Mouse (Mus musculus) heart, embryonic 15.5 days (tissue): ENCODE measurements around the gene Eepd1. TPM values are rescaled to one million over a fixed set of nuclear protein-coding genes. Genes with fewer than 3 reads are reported as not detected.

Source experiments
- ATAC-seq: fragments of 200-750 bp; cut with Nextera tagmentation; replicated peaks from 2 replicates; pipeline ENCODE4 v1.8.0; 2017; ENCODE audit warnings: low read depth, moderate TSS enrichment; ENCODE audit not compliant: insufficient number of reproducible peaks, insufficient read depth, low FRiP score
- H3K27ac ChIP-seq: fragments of 300-500 bp; sonication (generic); 2 replicates; pipeline ENCODE4 v1.5.1; 2015; ENCODE audit warnings: mild to moderate bottlenecking, inconsistent platforms
- H3K27me3 ChIP-seq: fragments of 300-500 bp; sonication (generic); 2 replicates; pipeline ENCODE4 v1.6.1; 2015; ENCODE audit warnings: inconsistent platforms
- H3K36me3 ChIP-seq: fragments of 300-500 bp; sonication (generic); 2 replicates; pipeline ENCODE4 v1.6.1; 2015; ENCODE audit warnings: mild to moderate bottlenecking, inconsistent platforms
- H3K4me1 ChIP-seq: fragments of 300-500 bp; sonication (generic); replicated peaks from 2 replicates; pipeline ENCODE4 v1.6.1; 2015; ENCODE audit warnings: inconsistent platforms
- H3K4me2 ChIP-seq: fragments of 300-500 bp; sonication (generic); 2 replicates; pipeline ENCODE4 v1.6.1; 2015; ENCODE audit warnings: inconsistent platforms, mild to moderate bottlenecking, moderate library complexity
- H3K4me3 ChIP-seq: fragments of 300-500 bp; sonication (generic); 2 replicates; pipeline ENCODE4 v1.5.1; 2015; ENCODE audit warnings: mild to moderate bottlenecking, inconsistent platforms
- H3K9ac ChIP-seq: fragments of 300-500 bp; sonication (generic); 2 replicates; pipeline ENCODE4 v1.6.1; 2015; ENCODE audit warnings: mild to moderate bottlenecking, inconsistent platforms
- H3K9me3 ChIP-seq: fragments of 300-500 bp; sonication (generic); replicated peaks from 2 replicates; pipeline ENCODE4 v1.6.1; 2016; ENCODE audit warnings: inconsistent platforms
- WGBS: fragments of 180-500 bp; shearing (Covaris S2); methylation state at CpG from one replicate; pipeline ENCODE4 v1.1.7; 2015; ENCODE audit warnings: mixed read lengths; 5-methylcytosine and 5-hydroxymethylcytosine counted together
- polyA plus RNA-seq: library from polyadenylated mRNA; unstranded; fragments of >200 nt; fragmentation: Nextera tagmentation; extraction: Ambion mirVana; gene quantifications from 2 replicates; pipeline ENCODE4 v1.2.1, GENCODE M21; 2015

Eepd1 gene
- polyA plus RNA-seq, 1 experiment from 2014 or later, result 21.5 TPM

- Histone ChIP-seq H3K27ac (peak overlapping the region; percentile 20; the same call in 1 of the 2 replicates), H3K27me3 (no peaks in the 10 kb centered on the region), H3K9me3 (no peaks in the 10 kb centered on the region), H3K4me1 (peaks cover 38% of the 10 kb centered on the region), H3K4me3 (no peak overlapping the region), H3K9ac (no peak overlapping the region), H3K36me3 (no peaks in the 10 kb centered on the region), H3K4me2 (0 out of 2 replicates have a peak overlapping the region, but pooled peaks have one; percentile 90)
- no peak for ATAC-seq
- 88% methylated on average over 2 of the region's 2 CpGs for WGBS
These were observed 671 bp upstream of the Eepd1 start for GRCm38 (mm10) chr9:25480676-25481075.

DNA sequence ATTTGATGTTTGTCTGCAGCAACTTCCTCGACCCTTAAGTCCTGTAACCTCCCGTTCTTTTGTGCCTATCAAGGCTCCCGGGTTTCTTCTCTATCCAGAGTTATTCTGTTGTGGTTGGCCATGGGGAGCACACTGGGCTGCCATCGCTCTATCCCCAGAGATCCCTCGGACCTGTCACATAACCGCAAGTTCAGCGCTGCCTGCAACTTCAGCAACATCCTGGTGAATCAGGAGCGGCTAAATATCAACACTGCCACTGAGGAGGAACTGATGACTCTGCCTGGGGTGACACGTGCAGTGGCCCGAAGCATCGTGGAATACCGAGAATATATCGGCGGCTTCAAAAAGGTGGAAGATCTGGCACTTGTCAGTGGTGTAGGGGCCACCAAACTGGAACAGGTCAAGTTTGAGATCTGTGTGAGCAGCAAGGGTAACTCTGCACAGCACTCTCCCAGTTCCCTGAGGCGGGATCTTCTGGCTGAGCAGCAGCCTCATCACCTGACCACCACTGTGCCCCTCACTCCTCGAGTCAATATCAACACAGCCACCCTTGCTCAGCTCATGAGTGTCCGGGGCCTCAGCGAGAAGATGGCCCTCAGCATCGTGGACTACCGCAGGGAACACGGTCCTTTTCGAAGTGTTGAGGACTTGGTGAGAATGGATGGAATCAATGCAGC lies 1.1 kb downstream of the Eepd1 start:
- H3K4me1 ChIP-seq, result peaks cover 55% of the 10 kb centered on the region
- peak overlapping the region; percentile 84 for H3K9ac ChIP-seq
- peak overlapping the region; percentile 90 for H3K4me2 ChIP-seq
- 34% methylated on average over 22 of the region's 22 CpGs for WGBS
- H3K9me3 ChIP-seq, result no peaks in the 10 kb centered on the region
- no peak overlapping the region for H3K27ac ChIP-seq
- ATAC-seq, result no peak
- no peaks in the 10 kb centered on the region for H3K27me3 ChIP-seq
- peak overlapping the region; percentile 90 for H3K4me3 ChIP-seq
- H3K36me3 ChIP-seq, result no peaks in the 10 kb centered on the region

GRCm38 (mm10) chr9:25482999-25483347 lies 1.6 kb downstream of the Eepd1 start:
- peak overlapping the region; percentile 90 for H3K4me2 ChIP-seq
- WGBS, result 69% methylated on average over 9 of the region's 9 CpGs
- peak overlapping the region; percentile 90 for H3K4me3 ChIP-seq
- H3K4me1 ChIP-seq, result peaks cover 60% of the 10 kb centered on the region
- no peak overlapping the region for H3K27ac ChIP-seq
- ATAC-seq, result no peak
- H3K9ac ChIP-seq, result peak overlapping the region; percentile 46
- H3K36me3 ChIP-seq, result no peaks in the 10 kb centered on the region
- no peaks in the 10 kb centered on the region for H3K9me3 ChIP-seq
- no peaks in the 10 kb centered on the region for H3K27me3 ChIP-seq

- H3K9ac ChIP-seq, result peak overlapping the region; percentile 25
- peak overlapping the region; percentile 90 for H3K4me3 ChIP-seq
- WGBS, result 30% methylated on average over 9 of the region's 9 CpGs
- no peak for ATAC-seq
- H3K27me3 ChIP-seq, result no peaks in the 10 kb centered on the region
- peaks cover 70% of the 10 kb centered on the region for H3K4me1 ChIP-seq
- H3K36me3 ChIP-seq, result no peaks in the 10 kb centered on the region
- no peaks in the 10 kb centered on the region for H3K9me3 ChIP-seq
- H3K27ac ChIP-seq, result peak overlapping the region; percentile 18
- H3K4me2 ChIP-seq, result peak overlapping the region; percentile 90
These were observed 2.7 kb downstream of the Eepd1 start for GRCm38 (mm10) chr9:25483931-25484618.

- H3K4me1 ChIP-seq, result peaks cover 75% of the 10 kb centered on the region
- peak overlapping the region; percentile 90 for H3K4me2 ChIP-seq
- 38% methylated on average over 3 of the region's 3 CpGs for WGBS
- no peaks in the 10 kb centered on the region for H3K27me3 ChIP-seq
- no peaks in the 10 kb centered on the region for H3K36me3 ChIP-seq
- no peaks in the 10 kb centered on the region for H3K9me3 ChIP-seq
- ATAC-seq, result no peak
- peak overlapping the region; percentile 18 for H3K27ac ChIP-seq
- H3K9ac ChIP-seq, result peak overlapping the region; percentile 25; the same call in 1 of the 2 replicates
- peak overlapping the region; percentile 90 for H3K4me3 ChIP-seq
These were observed 3.3 kb downstream of the Eepd1 start for GRCm38 (mm10) chr9:25484619-25484986.

GRCm38 (mm10) chr9:25485006-25485405 lies 3.7 kb downstream of the Eepd1 start:
- ATAC-seq, result no peak
- Histone ChIP-seq H3K27me3 (no peaks in the 10 kb centered on the region), H3K36me3 (no peaks in the 10 kb centered on the region), H3K4me2 (peak overlapping the region; percentile 90), H3K4me1 (peaks cover 78% of the 10 kb centered on the region), H3K4me3 (peak overlapping the region; percentile 90), H3K27ac (peak overlapping the region; percentile 18; the same call in 1 of the 2 replicates), H3K9me3 (no peaks in the 10 kb centered on the region), H3K9ac (peak overlapping the region; percentile 25; the same call in 1 of the 2 replicates)
- 45% methylated on average over 2 of the region's 2 CpGs for WGBS

GRCm38 (mm10) chr9:25485406-25485805 lies 4.1 kb downstream of the Eepd1 start:
- H3K4me3 ChIP-seq, result peak overlapping the region; percentile 90
- ATAC-seq, result no peak
- H3K9ac ChIP-seq, result no peak overlapping the region
- H3K4me1 ChIP-seq, result peaks cover 82% of the 10 kb centered on the region
- no peaks in the 10 kb centered on the region for H3K9me3 ChIP-seq
- no peaks in the 10 kb centered on the region for H3K36me3 ChIP-seq
- H3K4me2 ChIP-seq, result peak overlapping the region; percentile 90
- H3K27ac ChIP-seq, result peak overlapping the region; percentile 18; the same call in 1 of the 2 replicates
- H3K27me3 ChIP-seq, result no peaks in the 10 kb centered on the region
- 65% methylated on average over 7 of the region's 7 CpGs for WGBS

DNA sequence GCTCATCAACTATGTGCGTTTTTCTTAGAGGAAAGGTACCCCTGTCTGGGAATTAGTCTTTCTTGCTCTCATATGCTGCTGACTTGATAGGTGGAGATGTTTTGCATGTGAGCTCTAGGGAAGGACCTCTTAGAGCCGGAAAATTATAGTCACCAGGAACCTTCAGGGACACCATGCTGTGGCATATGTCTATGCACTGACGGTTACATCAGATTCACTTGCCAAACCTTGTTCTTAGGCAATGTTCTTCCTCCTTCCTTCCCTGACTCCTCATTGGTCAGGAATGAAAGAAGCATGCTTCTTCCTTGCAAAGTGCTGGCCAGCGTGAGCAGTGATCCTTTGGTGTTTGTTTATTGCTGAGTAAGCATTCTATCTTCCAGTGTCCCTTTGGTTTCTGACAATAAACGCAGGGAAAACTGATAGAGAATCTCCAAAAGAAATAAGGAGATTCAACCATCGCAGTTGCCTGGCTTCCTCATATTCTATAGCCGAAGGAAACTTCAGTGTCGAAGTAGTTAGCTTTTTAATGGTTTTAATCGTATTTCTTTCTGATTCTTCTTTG lies 5.0 kb downstream of the Eepd1 start:
- Histone ChIP-seq H3K4me3 (no peak overlapping the region), H3K27ac (no peak overlapping the region), H3K4me1 (peaks cover 83% of the 10 kb centered on the region), H3K36me3 (no peaks in the 10 kb centered on the region), H3K27me3 (no peaks in the 10 kb centered on the region), H3K9me3 (no peaks in the 10 kb centered on the region), H3K4me2 (no peak overlapping the region; the same call in 1 of the 2 replicates), H3K9ac (no peak overlapping the region)
- ATAC-seq, result no peak
- 84% methylated on average over 9 of the region's 9 CpGs for WGBS

GRCm38 (mm10) chr9:25487446-25488110 lies 6.2 kb downstream of the Eepd1 start:
- WGBS, result 46% methylated on average over 12 of the region's 12 CpGs
- Histone ChIP-seq H3K4me2 (peak overlapping the region; percentile 25; the same call in 1 of the 2 replicates), H3K27ac (peak overlapping the region; percentile 43)

DNA sequence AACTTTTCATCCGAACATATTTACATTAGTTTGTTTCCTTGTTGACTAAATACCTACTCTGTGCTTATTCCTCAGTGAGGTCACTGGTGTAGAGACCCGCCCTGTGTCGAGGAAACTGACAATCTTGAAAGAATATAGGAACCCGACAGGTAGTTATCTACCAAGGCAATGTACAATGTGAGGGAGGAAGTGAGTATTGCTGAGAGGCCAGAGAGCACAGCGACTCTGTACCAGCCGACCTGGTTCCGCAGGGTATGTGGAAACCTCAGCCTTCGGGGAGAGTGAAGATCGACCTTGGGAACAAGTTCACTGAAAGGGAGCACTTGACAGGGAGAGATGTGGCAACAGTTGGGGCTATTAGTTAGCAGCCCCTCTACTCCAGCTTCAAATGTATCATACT lies 7.2 kb downstream of the Eepd1 start:
- Histone ChIP-seq H3K27ac (no peak overlapping the region), H3K4me1 (peaks cover 72% of the 10 kb centered on the region), H3K4me3 (no peak overlapping the region), H3K9ac (no peak overlapping the region), H3K36me3 (no peaks in the 10 kb centered on the region), H3K9me3 (no peaks in the 10 kb centered on the region), H3K27me3 (no peaks in the 10 kb centered on the region), H3K4me2 (no peak overlapping the region)
- no peak for ATAC-seq
- 78% methylated on average over 9 of the region's 9 CpGs for WGBS

More at GRCm38 (mm10) chr9:25487446-25488110, 6.2 kb downstream of the Eepd1 start:
- no peaks in the 10 kb centered on the region for H3K9me3 ChIP-seq
- no peak overlapping the region for H3K4me3 ChIP-seq
- ATAC-seq, result no peak; the same call in 1 of the 2 replicates
- H3K4me1 ChIP-seq, result peaks cover 78% of the 10 kb centered on the region
- no peaks in the 10 kb centered on the region for H3K27me3 ChIP-seq
- H3K9ac ChIP-seq, result no peak overlapping the region
- no peaks in the 10 kb centered on the region for H3K36me3 ChIP-seq
